Mouse (Mus musculus) lung, adult 2 months (tissue): ENCODE data around the gene Siglece.

Source experiments
- CTCF ChIP-seq: fragments of 200-500 bp; IDR thresholded peaks from 2 replicates; pipeline ENCODE4 v1.5.1; 2011; ENCODE audit warnings: mild to moderate bottlenecking, low read length, control low read depth; ENCODE audit not compliant: insufficient read depth
- POLR2A ChIP-seq: fragments of 200-500 bp; IDR thresholded peaks from 2 replicates; pipeline ENCODE4 v1.6.1; 2011; ENCODE audit warnings: low read depth, mild to moderate bottlenecking, control low read depth, low read length, borderline replicate concordance; ENCODE audit errors: extremely low read depth

DNA sequence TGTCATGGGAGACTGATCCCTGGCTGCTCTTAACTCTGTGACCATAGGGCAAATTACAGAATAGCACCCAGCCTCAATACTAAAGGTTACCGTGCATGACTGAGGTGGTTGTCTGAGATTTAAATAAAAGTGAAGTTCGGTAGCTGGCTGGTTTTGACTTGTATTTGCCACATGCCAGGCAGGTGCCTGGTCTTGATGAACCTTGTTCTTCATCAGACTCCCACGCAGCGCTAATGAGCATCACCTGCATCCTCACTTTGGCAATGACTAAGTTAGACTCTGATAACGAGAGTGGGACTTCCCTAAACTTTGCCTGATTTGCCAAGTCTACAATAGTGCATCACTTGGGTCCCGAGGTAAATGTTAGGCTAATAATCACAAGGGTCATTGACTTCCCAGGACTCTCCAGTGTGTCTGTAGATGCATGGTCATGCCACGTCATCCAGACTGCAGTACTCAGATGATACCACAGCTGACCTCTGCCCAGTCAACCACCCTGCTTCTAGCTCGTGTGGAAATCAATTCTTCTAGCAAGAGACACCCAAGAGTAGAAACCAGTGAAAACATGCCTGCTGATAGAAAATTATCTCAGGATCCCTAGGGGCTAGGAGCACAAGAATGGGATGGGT lies 34.1 kb downstream of the Siglece start:
- TF ChIP-seq CTCF (no peak), POLR2A (no peak)
